Mouse (Mus musculus) right cerebral cortex, postnatal 25 days (tissue): ENCODE data around the gene Arid3a.

Source experiments
- DNase-seq: peaks from one replicate; pipeline ENCODE4 v3.0.0; 2022

Gene Arid3a

DNA sequence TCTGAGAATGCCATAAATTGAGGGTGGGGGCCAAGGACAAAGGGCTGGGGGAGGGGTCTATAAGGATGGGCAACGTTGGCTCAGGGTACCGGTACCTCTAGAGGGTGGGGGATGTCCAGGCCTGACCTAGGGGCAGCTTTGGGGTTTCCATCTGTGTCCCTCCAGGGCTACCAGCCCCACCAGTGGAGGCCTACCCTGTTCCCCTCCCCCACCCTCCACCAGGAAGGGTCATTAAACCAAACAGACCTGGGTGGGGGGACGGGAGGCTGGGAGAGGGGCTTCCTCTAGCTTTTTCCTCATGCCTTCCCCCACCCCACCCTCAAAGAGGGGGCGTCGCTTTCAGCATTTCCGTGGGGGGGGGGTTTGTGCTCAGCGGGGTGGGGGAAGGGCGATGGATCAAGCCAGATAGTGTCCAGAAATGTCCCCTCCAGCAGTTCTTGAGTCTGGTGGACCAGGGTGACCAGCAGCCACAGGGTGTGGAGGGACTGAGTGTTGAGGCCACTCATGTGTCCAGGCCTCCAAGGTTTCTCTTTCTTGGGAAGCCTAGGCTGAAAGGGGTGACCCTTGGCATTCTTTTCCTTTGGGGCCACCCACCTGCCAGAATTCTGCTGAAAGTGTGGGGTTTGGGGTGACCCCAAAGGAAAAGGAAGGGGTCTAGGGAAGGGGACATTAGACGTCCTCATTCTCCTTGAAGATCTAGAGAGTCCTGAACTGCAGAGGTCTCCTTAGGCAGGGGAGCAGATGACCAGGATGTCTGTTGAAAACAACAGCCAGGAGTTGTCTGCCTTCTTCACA is 2.3 kb downstream of the Arid3a start:
- no peak for DNase-seq

DNA sequence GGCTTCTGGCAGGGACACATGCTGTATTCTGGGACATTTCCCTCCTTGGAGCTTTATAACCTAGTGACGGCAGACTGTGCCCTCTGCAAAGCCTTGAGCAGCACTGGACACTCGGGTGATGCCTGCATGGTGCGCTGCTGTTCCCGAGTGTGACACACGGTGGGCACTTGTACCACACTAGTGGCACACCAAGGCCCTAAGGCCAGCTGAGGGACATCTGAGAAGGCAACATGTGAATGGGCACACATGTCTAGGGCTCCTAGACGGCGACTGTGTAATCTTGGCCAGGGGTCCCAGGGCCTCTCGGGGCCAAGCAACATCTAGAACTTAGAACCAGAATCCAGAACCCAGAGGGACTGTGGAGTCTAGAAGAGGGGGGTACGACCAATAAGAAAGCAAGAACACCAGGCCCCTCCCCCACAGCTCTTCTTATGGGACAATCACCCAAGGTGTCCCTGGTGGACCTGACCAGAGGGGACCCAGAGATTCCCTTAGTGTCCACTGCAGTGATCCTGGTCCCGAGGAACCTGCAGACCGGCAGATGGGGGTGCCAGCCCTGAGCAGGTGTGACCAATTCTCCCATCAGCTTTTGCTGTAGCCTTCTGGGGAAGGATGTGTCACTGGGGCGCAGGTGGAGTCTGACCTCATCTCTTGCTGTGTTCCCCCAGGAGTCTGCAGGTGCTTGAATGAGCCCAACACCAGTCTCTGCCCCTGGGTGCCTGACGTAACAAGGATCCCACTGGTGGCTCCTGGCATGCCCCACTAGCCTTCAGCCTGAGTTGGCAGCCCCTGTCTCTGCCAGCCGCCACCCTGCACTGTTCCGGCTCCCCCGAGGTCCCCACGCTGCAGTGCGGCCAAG is 3.4 kb downstream of the Arid3a start:
- no peak for DNase-seq

DNA sequence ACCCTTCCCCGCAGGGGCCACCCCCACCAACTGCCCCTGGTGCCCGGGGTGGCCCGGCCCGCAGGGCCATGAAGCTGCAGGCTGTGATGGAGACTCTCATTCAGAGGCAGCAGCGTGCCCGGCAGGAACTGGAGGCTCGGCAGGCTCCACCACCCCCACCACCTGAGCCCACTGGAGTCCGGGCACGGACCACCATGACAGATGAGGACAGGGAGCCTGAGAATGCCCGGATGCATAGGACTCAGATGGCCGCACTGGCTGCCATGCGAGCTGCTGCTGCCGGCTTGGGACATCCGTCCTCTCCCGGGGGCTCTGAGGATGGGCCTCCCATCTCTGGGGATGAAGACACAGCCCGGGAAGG is 4.0 kb downstream of the Arid3a start:
- no peak for DNase-seq

DNA sequence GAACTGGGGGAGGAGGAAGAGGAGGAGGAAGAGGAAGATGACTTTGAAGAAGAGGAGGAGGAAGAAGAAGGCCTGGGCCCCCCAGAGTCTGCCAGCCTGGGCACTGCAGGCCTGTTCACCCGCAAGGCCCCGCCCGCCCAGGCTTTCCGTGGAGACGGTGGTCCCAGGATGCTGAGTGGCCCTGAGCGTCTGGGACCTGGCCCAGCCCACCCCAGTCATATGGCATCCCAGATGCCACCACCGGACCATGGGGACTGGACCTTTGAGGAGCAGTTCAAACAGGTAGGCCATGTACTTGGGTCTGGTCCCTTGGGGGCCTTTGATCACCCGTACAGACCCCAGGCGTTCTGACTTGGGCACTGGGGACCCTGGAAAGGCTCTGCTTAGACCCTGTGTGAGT is 5.0 kb downstream of the Arid3a start:
- no peak for DNase-seq

DNA sequence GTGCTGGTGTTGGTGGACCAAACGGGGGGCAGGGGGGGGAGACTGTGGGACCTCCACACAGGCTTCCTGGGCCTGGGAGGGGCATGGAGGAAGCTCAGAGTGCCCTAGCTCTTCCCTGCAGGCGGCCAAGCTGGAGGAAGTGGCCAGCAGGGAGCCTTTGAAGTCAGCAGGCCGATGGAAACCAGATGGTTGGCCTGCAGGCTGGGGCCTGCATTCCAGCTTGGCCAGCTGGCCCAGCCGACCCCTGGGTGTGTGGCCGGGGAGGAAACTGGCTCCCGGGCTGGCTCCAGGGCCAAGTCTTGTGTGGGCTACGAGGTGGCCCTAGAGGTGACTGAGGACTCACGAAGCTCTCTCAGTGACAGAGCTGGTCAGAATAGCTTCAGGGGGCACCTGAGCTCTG is 5.9 kb downstream of the Arid3a start:
- DNase-seq: no peak

DNA sequence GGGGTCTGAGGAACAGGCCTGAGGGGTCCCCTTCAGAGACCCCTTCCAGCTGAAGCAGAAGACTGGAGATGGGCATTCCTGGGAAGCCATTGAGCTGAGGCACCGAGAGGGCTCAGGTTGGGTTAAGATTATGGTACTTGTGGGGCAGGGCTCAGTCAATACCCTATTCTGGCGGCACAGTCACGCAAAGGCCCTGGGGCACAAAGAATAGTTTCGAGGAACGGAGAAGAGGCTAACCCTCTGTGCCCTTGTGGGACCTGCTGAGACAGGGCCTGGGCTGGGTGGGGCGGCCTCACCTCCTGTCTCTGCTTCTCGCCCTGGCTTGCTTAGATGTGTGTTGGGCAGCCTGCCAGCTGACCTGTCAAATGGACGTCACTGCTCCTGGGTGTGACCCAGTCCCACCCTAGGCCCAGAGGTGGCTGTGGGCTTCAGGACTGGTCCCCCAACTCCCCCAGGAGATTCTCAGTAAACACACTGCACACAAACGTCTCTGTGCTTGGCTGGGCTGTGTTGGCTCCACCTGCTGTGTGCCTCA is 6.4 kb downstream of the Arid3a start:
- no peak for DNase-seq

DNA sequence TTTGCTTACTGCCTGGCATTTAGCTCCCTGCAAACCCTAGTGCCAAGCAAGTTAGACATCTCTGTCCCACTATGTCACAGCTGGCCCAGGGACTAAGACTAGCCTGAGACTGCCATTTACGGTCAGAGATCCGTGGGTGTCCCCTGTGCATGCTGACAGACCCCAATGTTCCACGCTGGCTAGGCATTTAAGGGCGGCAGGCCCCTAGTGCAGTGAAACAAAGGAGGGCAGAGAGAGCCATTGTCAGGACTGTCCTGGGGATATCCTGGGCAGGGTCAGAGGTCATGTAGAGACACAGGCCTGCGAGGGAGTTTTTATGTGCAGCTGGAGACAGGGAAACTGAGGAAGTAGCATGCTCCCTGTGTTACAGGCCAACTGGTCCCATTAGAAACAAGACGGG is 7.0 kb downstream of the Arid3a start:
- no peak for DNase-seq

DNA sequence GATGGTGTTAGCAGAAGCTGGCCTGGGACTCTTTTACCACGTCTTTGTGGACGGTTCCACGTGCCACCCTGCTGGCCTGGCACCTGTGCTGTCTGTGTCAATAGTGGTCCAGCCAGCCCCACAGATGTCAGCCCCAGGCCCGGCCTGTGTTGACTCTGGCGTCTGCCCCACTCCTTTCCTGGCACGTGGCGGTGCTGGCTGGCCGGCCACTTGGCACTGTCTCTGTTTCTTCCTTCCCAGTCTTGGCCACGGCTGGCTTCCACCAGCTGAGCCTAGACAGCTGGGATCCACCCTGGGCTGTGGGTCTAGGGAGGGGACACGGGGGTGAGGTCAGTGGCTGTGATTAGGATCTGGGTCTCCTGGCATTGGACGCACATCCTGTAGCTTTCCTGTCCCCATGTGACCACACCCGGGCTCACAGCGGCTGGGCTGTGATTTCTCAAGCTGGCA is 7.5 kb downstream of the Arid3a start:
- peak; percentile 71 for DNase-seq

DNA sequence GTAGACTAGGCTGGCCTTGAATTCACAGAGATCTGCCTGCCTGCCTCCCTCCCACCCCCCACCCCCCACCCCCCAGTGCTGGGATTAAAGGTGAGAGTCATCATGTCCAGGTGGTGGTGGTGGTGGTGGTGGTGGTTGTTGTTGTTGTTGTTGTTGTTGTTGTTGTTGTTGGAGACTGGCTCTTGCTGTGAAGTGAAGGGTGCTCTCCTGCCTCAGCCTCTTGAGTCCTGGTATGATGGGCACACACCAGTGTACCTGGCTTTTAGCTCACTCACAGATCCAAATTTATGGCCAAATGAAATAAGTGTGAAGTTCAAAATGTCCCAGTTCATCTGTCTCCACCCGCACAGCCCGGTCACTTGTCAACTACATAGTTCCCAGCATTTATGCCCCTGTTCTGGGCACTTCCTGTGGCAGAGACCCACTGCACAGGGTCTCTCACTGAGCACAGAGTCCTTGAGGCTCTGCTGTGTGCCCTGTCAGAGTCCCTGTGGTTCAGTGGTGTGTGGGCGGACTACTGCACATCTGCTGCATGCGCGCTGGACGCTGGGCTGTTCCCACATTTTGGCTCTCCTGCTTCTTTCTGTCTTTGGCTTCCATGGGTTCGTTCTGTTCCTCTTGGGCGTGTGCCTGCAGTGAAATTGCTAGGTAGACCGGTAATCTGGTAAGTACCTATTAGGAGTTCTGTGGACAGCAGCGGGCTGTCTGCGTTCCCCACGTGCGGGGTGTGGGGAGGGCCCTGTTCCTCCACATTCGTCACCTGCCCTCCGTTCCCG is 8.1 kb downstream of the Arid3a start:
- no peak for DNase-seq

DNA sequence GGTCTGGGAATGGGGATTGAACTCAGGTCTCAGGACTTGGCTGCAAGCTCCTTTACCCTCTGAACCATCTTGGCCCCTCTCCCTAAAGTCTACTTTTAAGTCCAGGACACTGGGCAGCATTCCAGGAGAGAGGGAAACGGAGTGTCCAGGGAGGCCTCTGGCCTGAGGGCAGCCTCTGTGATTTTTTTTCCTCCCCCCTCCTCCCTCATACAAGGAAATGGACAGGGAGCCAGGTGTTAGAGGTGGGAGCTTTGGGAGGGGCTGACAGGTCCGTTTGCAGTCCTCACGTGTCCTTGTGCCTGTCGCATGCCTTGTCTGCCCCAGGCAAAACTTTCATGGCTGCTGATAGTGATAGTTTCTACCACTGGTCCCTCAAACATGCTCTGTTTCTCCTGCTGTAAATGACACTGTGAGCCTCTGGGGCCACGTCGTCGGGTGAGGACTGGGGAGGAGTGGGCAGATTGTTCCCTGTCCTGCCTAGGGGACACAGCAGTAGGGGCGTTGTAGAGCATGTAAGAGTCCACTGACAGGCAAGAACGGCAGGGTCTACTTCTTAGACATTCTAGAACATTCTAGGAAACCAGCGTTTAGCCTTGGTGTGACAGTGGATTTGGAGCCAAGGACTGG is 9.6 kb downstream of the Arid3a start:
- DNase-seq: no peak

DNA sequence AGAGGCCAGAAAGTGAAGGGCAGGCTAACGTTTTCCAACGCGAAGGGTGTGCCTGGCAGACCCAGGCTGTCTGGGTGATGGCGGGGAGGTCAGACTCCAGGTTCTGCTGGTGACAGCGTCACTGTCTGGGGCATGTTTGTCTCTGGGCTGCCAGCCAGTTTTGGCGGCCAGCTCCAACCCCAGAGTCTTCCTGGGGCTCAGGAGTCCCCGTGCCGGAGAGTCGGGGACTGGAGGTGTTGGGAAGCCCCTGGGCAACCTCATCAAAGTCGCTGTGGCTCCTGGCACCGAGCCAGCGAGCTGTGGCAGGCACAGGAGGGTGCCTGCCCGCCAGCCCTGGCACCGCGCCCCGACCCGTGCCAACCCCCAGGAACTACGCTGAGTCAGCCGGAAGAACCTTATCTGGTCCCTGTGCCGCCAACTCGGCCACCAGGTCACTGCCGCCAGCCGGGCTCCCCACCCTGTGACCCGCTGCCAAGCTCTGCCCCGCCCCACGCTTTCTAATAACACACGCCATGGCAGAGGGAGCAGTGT is 10.1 kb downstream of the Arid3a start:
- DNase-seq: no peak

DNA sequence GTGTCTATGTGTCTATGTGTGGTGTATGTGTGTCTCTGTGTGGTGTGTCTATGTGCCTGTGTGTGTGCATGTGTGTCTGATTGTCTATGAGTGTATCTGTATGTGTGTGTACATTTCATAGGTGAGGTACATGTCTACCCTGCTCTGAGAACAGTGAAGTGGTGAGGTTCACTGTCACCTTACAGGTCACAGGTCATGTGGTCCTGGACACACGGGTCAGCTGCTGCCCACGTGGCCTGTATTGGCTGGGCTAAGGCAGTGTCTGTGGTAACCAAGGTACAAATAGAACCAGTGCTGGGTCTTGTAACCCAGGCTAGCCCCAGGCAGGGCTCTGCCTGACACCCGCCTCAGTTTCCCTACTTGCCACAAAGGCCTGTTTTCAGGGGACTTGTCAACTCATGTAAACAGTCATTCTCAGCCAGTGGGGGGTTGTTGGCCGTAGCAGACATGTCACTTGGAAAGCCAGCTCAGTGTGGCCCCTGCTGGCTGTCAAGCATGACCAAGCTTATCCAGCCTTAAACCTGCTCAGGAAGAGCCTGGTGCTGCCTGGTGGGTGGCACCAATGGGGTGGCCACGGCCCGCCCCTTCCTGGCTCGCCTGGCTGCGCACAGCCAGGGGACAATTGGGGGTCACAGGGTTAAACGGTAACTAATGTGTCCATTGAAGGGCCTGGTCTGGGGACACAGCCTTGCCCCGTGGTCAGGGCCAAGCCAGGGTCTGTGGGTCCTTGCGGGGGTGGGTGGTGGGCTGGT is 11.1 kb downstream of the Arid3a start:
- no peak for DNase-seq

DNA sequence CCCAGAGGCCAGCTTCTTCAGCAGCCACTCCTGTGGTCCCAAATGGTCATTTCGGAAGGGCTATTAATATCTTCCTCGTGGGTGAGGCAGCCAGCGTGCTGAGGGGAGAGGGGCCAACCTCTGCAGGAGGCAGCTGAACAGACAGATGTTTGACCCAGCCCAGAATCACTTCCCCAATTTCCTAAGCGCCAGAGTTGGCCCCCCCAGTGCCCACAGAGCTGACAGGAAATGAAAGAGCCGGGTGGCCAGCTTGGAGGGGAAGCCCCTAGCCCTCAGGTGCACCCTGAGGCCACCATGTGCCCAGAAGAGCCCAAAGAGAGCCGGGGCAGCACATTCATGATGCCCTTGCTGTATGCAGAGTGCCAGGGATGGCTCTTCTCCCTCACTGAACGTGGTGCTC is 13.9 kb downstream of the Arid3a start:
- DNase-seq: no peak

DNA sequence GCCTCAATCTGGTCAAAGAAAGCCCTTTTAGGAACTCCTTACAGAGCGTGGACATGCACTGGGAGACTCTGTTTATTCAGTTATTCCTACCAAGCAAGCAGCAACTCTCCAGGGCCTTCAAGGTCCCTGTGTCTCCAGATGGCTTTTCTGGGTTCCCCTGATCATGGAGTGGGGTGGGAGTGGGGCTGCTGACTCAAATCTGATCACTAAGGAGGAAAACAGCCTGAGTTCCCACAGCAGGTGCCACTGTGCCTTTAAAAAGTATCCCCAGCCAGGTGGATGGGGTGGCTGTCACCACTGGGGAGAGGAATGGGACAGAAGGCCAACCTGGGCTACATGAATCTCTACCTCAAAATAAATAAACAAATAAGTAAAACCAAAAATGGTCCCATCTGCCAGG is 16.1 kb downstream of the Arid3a start:
- DNase-seq: no peak

DNA sequence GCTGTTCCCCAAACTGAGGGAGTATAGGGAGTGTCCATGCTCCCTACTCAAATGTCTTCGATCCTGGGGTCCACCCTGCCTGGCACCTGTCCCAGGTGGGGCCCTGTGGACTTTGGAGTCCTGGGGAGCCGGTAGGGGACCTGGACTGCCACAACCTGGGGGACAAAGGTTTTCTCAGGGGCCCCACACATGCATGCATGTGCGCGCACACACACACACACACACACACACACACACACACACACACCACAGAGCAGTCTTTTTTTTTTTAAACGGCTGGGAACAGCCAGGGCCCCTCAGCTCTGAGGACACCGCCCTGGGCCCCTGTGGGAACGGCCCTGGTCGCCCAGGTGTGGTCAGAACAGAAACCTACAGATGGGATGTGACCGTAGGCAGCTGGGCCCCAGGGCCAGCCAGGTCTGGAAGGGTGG is 16.6 kb downstream of the Arid3a start:
- DNase-seq: no peak

DNA sequence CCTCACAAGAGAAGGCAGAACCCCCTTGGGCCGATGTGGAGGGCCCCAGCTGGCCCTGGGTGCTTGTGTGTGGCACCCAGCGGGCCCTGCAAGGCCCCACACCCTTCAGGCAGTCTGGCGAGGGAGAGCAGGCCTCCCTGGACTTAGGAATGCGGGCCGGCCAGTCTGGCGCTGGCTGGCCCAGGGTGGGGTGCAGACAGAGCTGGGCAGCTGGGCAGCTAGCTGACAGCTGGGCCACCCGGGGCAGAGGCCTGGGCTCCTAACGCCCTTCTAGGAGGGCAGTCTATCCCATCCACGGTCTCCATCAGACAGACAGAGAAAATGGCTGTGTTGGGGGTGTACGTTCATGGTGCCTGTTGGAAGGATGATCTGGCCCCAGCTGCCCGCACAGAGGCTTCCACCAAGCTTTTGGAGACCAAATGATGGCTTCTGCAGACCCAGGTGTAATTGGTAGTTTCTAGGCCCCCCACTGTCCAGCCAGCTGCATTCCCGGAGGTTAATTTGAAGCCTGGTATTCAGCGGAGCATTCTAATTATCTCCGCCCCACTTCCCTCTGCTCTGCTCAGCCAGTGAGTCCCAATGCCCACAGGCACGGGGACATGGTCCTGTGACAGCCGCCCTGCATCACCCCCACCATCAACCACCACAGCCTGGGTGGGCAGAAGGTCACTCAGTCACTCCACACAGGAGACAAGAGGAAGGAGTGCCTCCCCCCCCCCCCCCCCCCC is 18.8 kb downstream of the Arid3a start:
- no peak for DNase-seq

DNA sequence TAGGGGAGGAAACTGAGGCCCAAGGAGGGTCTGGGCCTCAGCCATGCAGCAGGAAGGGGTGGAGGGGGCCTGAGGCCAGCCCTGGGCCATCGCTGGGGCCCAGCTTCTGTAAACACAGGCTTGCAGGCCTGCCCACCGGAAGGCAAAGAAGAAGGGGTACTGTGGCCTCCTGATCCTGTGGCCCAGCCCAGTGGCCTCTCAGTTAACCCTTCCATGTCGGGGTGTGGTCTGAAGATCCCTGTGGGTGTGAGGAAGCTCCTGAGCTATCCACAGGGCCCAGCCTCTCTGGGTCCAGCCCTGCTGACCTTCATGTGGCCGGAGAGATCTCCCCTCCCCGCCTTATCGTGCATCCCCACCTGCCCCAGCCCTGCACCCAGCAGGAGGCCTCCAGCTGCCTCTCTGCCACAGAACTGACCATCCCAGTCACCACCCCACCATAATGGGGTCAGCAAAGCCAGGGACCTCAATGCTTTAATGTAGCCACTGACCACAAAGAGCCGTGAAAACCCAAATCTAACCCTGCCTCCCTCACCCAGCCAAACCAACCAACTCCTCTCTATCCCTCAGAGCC is 20.0 kb downstream of the Arid3a start:
- no peak for DNase-seq

DNA sequence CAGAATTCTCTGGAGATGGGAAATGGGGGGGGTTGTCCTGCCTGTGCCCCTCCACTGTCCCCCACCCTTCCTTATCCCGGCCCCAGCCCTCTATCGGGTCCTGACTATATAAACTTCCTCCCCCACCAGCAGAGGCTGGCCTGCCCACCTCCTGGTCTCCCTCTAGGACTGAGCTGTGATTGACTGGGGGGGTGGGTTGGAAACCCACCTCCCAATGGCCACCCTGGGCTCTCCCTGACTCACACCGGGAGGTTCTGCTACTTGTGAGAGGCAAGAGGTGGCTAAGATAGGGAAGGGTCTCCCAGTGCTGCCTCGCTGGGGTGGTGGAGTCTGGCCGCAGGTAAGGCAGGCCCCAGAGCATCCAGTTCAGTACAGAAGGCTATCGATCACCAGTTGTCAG is 20.7 kb downstream of the Arid3a start:
- no peak for DNase-seq

DNA sequence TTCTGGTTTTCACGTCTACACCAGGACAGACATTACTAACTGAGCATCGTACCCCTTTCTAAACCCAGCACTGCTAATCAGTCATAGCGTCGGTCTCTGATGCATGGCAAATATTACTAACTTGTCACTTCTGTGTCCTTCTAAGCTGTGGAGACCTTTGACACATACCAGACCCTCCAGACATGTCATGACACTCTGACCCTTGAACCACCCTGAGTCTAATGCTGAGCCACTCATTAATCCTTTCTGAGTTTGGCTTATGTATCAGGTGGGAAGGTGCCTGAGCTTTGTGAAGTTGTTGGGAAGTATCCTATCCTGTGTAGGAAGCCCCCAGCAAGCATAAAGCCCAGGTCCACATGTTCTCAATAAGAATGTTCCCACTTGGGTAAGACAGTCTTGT is 23.0 kb downstream of the Arid3a start:
- DNase-seq: no peak

DNA sequence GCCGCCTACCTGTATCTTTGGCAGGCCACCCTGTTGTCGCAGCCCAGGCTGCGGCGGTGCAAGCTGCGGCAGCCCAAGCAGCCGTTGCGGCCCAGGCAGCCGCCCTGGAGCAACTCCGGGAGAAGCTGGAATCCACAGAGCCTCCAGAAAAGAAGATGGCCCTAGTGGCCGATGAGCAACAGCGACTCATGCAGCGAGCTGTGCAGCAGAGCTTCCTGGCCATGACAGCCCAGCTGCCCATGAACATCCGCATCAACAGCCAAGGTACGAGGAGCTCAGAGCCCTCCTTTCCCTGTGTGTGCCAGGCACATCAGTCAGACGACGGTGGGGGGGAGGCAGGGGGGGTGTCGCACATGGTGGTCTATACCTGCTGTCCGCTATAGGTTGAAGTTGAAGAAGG is 23.8 kb downstream of the Arid3a start:
- DNase-seq: no peak

DNA sequence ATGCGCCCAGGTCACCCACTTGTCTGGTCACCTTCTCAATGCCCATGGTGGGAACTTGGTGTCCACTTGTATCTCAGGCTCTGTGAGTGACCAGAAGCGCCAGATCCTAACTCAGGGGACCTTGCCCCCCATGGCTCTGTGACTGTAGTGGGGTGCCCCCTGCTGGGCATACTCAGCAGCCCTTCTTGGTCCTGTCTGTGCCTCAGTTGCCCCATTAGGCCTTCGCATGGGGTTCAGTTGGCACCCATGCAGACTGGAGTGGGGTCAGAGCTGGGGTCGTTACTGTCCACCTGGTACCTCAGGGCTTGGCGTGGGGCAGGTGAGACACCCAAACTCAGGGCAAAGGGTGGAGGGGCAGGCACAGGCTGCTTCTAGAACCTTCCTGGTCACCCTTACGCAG is 27.1 kb downstream of the Arid3a start:
- DNase-seq: no peak
